Mouse (Mus musculus): Measurements from ENCODE around the gene Fbxw14. TPM values are rescaled to one million over a fixed set of nuclear protein-coding genes. Genes with fewer than 3 reads are reported as not detected.
"Not testable (repeated sequence)": the region's sequence is repeated elsewhere in the genome, so short reads cannot be mapped to it uniquely, and the experiment has no call there.

Fbxw14 gene
- not detected in 2 replicates for total RNA-seq (2015; ENCODE audit: low replicate concordance)
- not detected in 2 replicates for total RNA-seq (2017; ENCODE audit: low replicate concordance)

DNA sequence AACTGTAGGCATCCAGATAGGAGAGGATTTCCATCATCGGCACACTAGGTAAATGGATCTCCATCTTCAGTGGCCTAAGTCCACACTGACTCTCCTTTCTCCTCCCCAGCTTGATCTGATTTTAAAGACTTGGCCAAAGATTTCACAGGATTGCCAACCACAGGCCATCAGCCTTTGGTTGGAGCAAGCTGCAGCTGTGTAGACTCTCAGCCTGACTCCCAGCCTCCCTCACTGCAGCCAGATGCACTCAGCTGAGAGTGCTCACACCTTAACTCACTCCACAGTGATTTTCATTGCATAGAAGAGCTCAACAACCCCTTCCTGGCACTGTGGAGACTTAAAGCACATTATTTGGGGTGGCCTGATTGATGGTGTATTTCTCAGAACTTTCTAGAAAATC, at the start of gene Fbxw14:
Fbxw14 (minus strand) TSS at position 101 of the 400 bp plus-strand sequence.
- not testable (repeated sequence) for ATAC-seq (replicated peaks; ENCODE audit: low FRiP score, poor library complexity, severe bottlenecking)

DNA sequence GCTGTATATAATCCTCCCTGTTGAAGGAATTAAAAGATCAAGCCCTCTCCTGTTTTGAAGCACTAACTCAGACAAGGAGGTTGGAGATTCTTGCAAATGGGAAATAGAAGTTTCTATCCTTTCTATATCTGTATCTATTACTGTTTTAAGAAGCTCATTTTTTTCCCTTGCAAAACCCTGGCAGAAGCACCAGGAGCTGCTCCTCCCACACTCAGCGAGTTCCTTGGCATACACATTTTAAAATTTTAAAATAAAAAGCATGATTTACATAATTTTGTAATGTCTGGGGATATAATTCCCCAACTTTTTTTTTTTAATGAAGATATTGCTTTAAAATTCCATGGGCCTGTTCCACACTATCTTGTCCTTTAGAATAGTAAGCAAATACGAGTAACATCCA, 24.4 kb downstream of the Fbxw14 start:
- ATAC-seq (replicated peaks; ENCODE audit: low FRiP score, poor library complexity, severe bottlenecking): no peak

GRCm38 (mm10) chr9:109234654-109235053, 52.8 kb downstream of the Fbxw14 start, which contains the start of gene Fbxw20:
Gene Fbxw20, minus strand, starts transcription at chr9:109234754.
- ATAC-seq (replicated peaks; ENCODE audit: low FRiP score, poor library complexity, severe bottlenecking): no peak

Other genes starting within 250 kb of the Fbxw14 start
- 14.6 and 20.3 TPM in 2 replicates for gene Shisa5, start 249.1 kb downstream of the Fbxw14 start, total RNA-seq (2015; ENCODE audit: low replicate concordance)
- gene Shisa5, start 249.1 kb downstream of the Fbxw14 start, total RNA-seq (2017; ENCODE audit: low replicate concordance): 13.9 and 51.4 TPM in 2 replicates
- 7.3 and 19.6 TPM in 2 replicates for gene Trex1, start 227.9 kb downstream of the Fbxw14 start, total RNA-seq (2015; ENCODE audit: low replicate concordance)
- gene Trex1, start 227.9 kb downstream of the Fbxw14 start, total RNA-seq (2017; ENCODE audit: low replicate concordance): 1.7 and 4.2 TPM in 2 replicates
- gene Atrip, start 213.6 kb downstream of the Fbxw14 start, total RNA-seq (2015; ENCODE audit: low replicate concordance): 4.2 TPM in 1 of 2 replicates, not detected in the other
- gene Atrip, start 213.6 kb downstream of the Fbxw14 start, total RNA-seq (2017; ENCODE audit: low replicate concordance): 4.8 and 10.6 TPM in 2 replicates
- gene Ccdc51, start 205.2 kb downstream of the Fbxw14 start, total RNA-seq (2015; ENCODE audit: low replicate concordance): 2.5 TPM in 1 of 2 replicates, not detected in the other
- gene Ccdc51, start 205.2 kb downstream of the Fbxw14 start, total RNA-seq (2017; ENCODE audit: low replicate concordance): 3.7 and 4.3 TPM in 2 replicates
- gene Tma7, start 205.1 kb downstream of the Fbxw14 start, total RNA-seq (2015; ENCODE audit: low replicate concordance): 104 and 108 TPM in 2 replicates
- gene Tma7, start 205.1 kb downstream of the Fbxw14 start, total RNA-seq (2017; ENCODE audit: low replicate concordance): 44.6 and 57.0 TPM in 2 replicates
- not detected in 2 replicates for gene Plxnb1, start 192.3 kb downstream of the Fbxw14 start, total RNA-seq (2015; ENCODE audit: low replicate concordance)
- gene Plxnb1, start 192.3 kb downstream of the Fbxw14 start, total RNA-seq (2017; ENCODE audit: low replicate concordance): not detected in 2 replicates
- not detected in 2 replicates for gene Fbxw21, start 125.6 kb downstream of the Fbxw14 start, total RNA-seq (2015; ENCODE audit: low replicate concordance)
- gene Fbxw21, start 125.6 kb downstream of the Fbxw14 start, total RNA-seq (2017; ENCODE audit: low replicate concordance): 0.28 TPM in 1 of 2 replicates, not detected in the other
- not detected in 2 replicates for gene Fbxw13, start 91.7 kb downstream of the Fbxw14 start, total RNA-seq (2015; ENCODE audit: low replicate concordance)
- not detected in 2 replicates for gene Fbxw13, start 91.7 kb downstream of the Fbxw14 start, total RNA-seq (2017; ENCODE audit: low replicate concordance)
- gene Fbxw20, start 52.9 kb downstream of the Fbxw14 start, total RNA-seq (2015; ENCODE audit: low replicate concordance): not detected in 2 replicates
- gene Fbxw20, start 52.9 kb downstream of the Fbxw14 start, total RNA-seq (2017; ENCODE audit: low replicate concordance): not detected in 2 replicates
- not detected in 2 replicates for gene Fbxw28, start 52.0 kb upstream of the Fbxw14 start, total RNA-seq (2015; ENCODE audit: low replicate concordance)
- not detected in 2 replicates for gene Fbxw28, start 52.0 kb upstream of the Fbxw14 start, total RNA-seq (2017; ENCODE audit: low replicate concordance)
- not detected in 2 replicates for gene Fbxw22, start 116.6 kb upstream of the Fbxw14 start, total RNA-seq (2015; ENCODE audit: low replicate concordance)
- not detected in 2 replicates for gene Fbxw22, start 116.6 kb upstream of the Fbxw14 start, total RNA-seq (2017; ENCODE audit: low replicate concordance)
- not detected in 2 replicates for gene Fbxw16, start 161.5 kb upstream of the Fbxw14 start, total RNA-seq (2015; ENCODE audit: low replicate concordance)
- not detected in 2 replicates for gene Fbxw16, start 161.5 kb upstream of the Fbxw14 start, total RNA-seq (2017; ENCODE audit: low replicate concordance)
- gene Fbxw19, start 208.2 kb upstream of the Fbxw14 start, total RNA-seq (2015; ENCODE audit: low replicate concordance): not detected in 2 replicates
- gene Fbxw19, start 208.2 kb upstream of the Fbxw14 start, total RNA-seq (2017; ENCODE audit: low replicate concordance): not detected in 2 replicates